Mouse (Mus musculus): ENCODE data around the gene Gm8246. TPM values are rescaled to one million over a fixed set of nuclear protein-coding genes. Genes with fewer than 3 reads are reported as not detected.
"Not testable (repeated sequence)": the region's sequence is repeated elsewhere in the genome, so short reads cannot be mapped to it uniquely, and the experiment has no call there.

Gm8246 gene
- total RNA-seq (2015) (not detected in 2 replicates), total RNA-seq (2017) (not detected in 2 replicates)

- not testable (repeated sequence) for ATAC-seq (ENCODE audit: poor library complexity, severe bottlenecking)
These were observed at the start of gene Gm8246 for GRCm38 (mm10) chr14:5477730-5478129. Gene Gm8246 (minus strand): TSS chr14:5477830.

DNA sequence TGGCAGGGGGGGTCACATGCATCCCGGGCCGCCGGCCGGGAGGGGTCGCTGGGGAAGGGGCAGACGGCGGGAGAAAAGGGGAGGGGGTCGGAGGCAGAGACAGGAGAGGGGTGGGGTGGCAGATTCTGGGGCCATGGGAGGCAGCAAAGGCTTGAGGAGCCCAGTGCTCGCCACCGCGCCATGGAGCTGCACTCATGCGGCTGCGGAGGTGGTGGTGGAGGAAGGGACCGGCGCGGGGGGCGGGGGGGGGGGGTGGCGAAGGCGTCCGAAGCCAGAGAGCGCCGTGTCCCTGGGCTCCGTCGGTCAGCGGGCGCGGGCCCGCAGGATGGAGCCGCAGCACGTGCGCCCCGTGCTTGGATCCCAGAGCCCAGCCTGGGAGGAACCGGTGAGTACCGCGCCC lies 23.7 kb upstream of the Gm8246 start, which contains the start of gene Gm3488:
Gene Gm3488, plus strand, starts transcription at position 301 of the 400 bp plus-strand sequence.
- not testable (repeated sequence) for ATAC-seq (ENCODE audit: poor library complexity, severe bottlenecking)

DNA sequence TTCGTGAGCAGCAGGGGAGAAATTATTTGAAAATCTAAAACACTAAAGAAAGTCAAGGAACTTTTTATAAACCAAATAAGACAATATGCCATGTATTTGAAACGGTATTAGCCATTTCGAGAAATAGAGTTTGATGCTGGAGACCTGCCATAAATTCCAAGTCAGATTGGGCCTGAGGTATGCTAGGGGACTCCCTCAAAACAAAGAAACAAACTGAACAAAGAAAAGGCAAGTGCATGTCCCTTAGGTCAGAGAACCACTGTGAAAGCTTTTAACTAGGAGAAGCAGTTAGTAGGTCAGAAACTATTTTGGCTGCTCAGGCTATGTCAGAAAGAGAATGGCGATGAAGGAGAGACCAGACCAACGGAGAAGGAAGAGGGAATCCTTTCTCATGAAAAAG lies 6.3 kb upstream of the Gm8246 start, which contains the start of gene Gm3187:
Gene Gm3187, plus strand, starts transcription at position 301 of the 400 bp plus-strand sequence.
- ATAC-seq (ENCODE audit: poor library complexity, severe bottlenecking) = not testable (repeated sequence)

GRCm38 (mm10) chr14:5460469-5460868 lies 17.2 kb downstream of the Gm8246 start:
- not testable (repeated sequence) for ATAC-seq (ENCODE audit: poor library complexity, severe bottlenecking)

DNA sequence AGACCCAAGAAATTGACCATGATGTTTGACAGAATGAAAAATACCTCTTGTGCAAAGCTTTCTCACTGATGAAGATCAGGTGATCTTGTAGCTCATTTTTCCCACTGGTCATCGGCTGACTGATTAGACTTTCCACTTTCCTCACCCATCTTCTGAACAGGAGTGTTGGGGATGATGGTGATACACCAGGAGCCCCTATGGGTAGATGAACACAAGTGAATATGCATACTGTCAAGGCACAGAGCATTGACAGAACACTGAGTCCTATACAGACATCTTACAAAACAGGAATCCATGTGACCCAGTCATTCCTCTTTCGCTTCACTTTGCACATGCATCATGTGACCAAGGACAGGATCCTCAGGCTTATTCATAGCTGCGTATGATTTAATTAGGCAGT lies 22.3 kb downstream of the Gm8246 start, which contains the start of gene Gm3194:
Gene Gm3194, minus strand, starts transcription at position 101 of the 400 bp plus-strand sequence.
- ATAC-seq (ENCODE audit: poor library complexity, severe bottlenecking) = not testable (repeated sequence)

Other genes starting within 250 kb of the Gm8246 start
- not detected in 2 replicates for gene Gm3526, start 217.2 kb downstream of the Gm8246 start, total RNA-seq (2015)
- not detected in 2 replicates for gene Gm3526, start 217.2 kb downstream of the Gm8246 start, total RNA-seq (2017)
- not detected in 2 replicates for gene Gm3542, start 142.9 kb downstream of the Gm8246 start, total RNA-seq (2015)
- not detected in 2 replicates for gene Gm3542, start 142.9 kb downstream of the Gm8246 start, total RNA-seq (2017)
- gene Gm3500, start 88.8 kb downstream of the Gm8246 start, total RNA-seq (2015) = not detected in 2 replicates
- not detected in 2 replicates for gene Gm3500, start 88.8 kb downstream of the Gm8246 start, total RNA-seq (2017)
- 0.21 TPM in 1 of 2 replicates, not detected in the other for gene Gm3194, start 22.4 kb downstream of the Gm8246 start, total RNA-seq (2015)
- gene Gm3194, start 22.4 kb downstream of the Gm8246 start, total RNA-seq (2017) = not detected in 2 replicates
- not detected in 2 replicates for gene Gm3187, start 6.4 kb upstream of the Gm8246 start, total RNA-seq (2015)
- gene Gm3187, start 6.4 kb upstream of the Gm8246 start, total RNA-seq (2017) = not detected in 2 replicates
- 0.21 TPM in 1 of 2 replicates, not detected in the other for gene Gm3488, start 23.8 kb upstream of the Gm8246 start, total RNA-seq (2015)
- 0.11 TPM in 1 of 2 replicates, not detected in the other for gene Gm3488, start 23.8 kb upstream of the Gm8246 start, total RNA-seq (2017)
- not detected in 2 replicates for gene Gm3532, start 60.7 kb upstream of the Gm8246 start, total RNA-seq (2015)
- gene Gm3532, start 60.7 kb upstream of the Gm8246 start, total RNA-seq (2017) = not detected in 2 replicates
- not detected in 2 replicates for gene Gm8265, start 155.2 kb upstream of the Gm8246 start, total RNA-seq (2015)
- not detected in 2 replicates for gene Gm8265, start 155.2 kb upstream of the Gm8246 start, total RNA-seq (2017)
- not detected in 2 replicates for gene Gm9603, start 209.6 kb upstream of the Gm8246 start, total RNA-seq (2015)
- gene Gm9603, start 209.6 kb upstream of the Gm8246 start, total RNA-seq (2017) = not detected in 2 replicates

Measured in megakaryocyte, adult 5-6 weeks (primary cell).